Mouse (Mus musculus): Measurements from ENCODE around the gene Maml2. TPM values are rescaled to one million over a fixed set of nuclear protein-coding genes. Genes with fewer than 3 reads are reported as not detected.
A peak's percentile ranks its signal among the peaks of the same experiment; 100 is the strongest.

Gene Maml2
- 1 to 10 TPM; 6.7 to 8.5 TPM for total RNA-seq (2021)

DNA sequence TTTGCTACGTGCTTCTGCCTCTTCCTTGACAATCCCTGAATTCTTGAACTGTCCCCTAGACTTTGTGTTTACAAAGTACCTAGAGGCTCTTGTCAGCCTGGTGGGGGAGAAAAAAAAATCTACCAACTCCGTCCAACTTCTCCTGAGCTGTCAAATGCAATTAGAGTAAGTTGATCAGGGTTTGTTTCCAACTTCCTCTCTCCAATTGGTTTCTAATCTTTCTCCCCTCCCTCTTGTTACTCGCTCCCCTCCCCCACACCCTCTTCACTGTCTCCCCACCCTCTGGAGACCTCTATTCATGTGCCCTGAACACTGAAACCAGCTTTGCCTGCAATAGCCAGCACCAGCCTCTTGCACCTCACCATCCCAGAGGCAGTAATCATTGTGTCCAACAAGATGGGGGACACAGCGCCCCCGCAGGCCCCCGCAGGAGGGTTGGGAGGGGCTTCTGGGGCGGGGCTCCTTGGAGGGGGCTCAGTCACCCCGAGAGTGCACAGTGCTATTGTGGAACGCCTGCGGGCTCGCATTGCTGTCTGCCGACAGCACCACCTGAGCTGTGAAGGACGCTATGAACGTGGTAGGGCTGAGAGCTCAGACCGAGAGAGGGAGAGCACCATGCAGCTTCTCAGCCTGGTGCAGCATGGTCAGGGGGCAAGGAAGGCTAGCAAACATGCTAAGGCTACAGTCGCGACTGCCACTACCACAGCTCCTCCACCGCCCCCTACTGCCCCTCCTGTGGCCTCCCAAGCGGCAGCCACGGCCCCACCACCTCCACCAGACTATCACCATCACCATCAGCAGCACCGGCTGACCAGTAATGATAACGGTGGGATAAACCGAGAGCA lies at the start of gene Maml2:
Gene Maml2, plus strand, starts transcription at position 290 of the 845 bp plus-strand sequence.
- intact Hi-C loops (cut with DNase I), result loop anchor here (2.0 to 5.0 kb wide), 2 partner anchors 355 to 419 kb away; no protein-coding TSS in a partner anchor
- DNase-seq (ENCODE audit: extremely low spot score in 1 of 2, low spot score in 2 of 2), result peak in 1 of 2 experiments; percentile 79

- intact Hi-C loops (cut with DNase I), result loop anchor here (10.0 kb wide), 1 partner anchor 407 kb away; no protein-coding TSS in a partner anchor
Observed at GRCm38 (mm10) chr9:13248104-13248503, 49.7 kb upstream of the Maml2 start.

DNA sequence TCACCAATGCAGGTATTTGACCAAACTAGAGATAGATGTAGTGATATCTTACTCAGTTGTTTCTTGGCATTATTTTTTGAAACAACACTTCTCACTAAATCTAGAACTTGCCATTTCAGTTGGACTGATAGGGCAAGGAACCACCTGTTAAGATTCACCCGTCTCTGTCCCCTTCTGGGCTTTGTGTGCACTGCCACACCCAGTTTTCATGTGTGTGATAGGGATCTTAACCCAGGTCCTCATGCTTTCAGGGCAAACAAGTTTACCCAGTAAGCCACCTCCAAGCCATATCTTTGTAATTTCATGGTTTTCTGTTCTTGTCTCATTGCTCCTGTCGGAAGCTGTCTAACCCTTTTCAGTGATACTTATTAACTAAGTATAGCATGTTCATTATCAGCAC lies 46.5 kb upstream of the Maml2 start:
- intact Hi-C loops (cut with DNase I), result no loop called here
- no peak for DNase-seq (ENCODE audit: extremely low spot score in 1 of 2, low spot score in 2 of 2)

More at GRCm38 (mm10) chr9:13248104-13248503, 49.7 kb upstream of the Maml2 start:
- DNase-seq (ENCODE audit: extremely low spot score in 1 of 2, low spot score in 2 of 2), result no peak

- intact Hi-C loops (cut with DNase I), result no loop called here
- DNase-seq (ENCODE audit: extremely low spot score in 1 of 2, low spot score in 2 of 2), result no peak
Observed at GRCm38 (mm10) chr9:13256726-13257125, 41.0 kb upstream of the Maml2 start.

GRCm38 (mm10) chr9:13258173-13258572 lies 39.6 kb upstream of the Maml2 start:
- no peak for DNase-seq (ENCODE audit: extremely low spot score in 1 of 2, low spot score in 2 of 2)
- intact Hi-C loops (cut with DNase I), result no loop called here

- no peak for DNase-seq (ENCODE audit: extremely low spot score in 1 of 2, low spot score in 2 of 2)
- intact Hi-C loops (cut with DNase I), result no loop called here
Observed at GRCm38 (mm10) chr9:13260980-13261379, 36.8 kb upstream of the Maml2 start.

GRCm38 (mm10) chr9:13273219-13273618 lies 24.5 kb upstream of the Maml2 start:
- intact Hi-C loops (cut with DNase I), result no loop called here
- no peak for DNase-seq (ENCODE audit: extremely low spot score in 1 of 2, low spot score in 2 of 2)

DNA sequence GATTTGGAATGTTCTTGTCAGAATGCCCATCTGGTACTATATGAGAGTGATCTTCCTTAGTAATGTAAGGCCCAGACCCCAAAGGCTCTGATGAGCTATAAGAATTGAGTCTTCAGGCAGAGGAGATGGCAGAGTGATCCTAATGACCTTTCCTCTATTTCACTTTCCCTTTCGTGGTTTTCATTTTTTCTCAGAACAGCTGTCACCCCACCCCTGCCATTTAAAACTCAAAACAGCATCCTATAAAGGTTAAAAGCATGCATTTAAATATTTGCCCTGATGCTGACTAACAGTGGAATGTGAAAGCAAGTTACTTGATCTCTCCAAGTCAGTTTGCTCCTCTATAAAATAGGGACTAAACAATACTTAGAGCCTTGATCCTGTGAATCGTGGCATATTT lies 10.3 kb upstream of the Maml2 start:
- intact Hi-C loops (cut with DNase I), result no loop called here
- DNase-seq (ENCODE audit: extremely low spot score in 1 of 2, low spot score in 2 of 2), result no peak

GRCm38 (mm10) chr9:13296274-13297121 lies 1.3 kb upstream of the Maml2 start:
- peak; percentile 87 to 95 for DNase-seq (ENCODE audit: extremely low spot score in 1 of 2, low spot score in 2 of 2)
- intact Hi-C loops (cut with DNase I), result loop anchor here (2.0 to 5.0 kb wide), 2 partner anchors 356 to 421 kb away; no protein-coding TSS in a partner anchor

DNA sequence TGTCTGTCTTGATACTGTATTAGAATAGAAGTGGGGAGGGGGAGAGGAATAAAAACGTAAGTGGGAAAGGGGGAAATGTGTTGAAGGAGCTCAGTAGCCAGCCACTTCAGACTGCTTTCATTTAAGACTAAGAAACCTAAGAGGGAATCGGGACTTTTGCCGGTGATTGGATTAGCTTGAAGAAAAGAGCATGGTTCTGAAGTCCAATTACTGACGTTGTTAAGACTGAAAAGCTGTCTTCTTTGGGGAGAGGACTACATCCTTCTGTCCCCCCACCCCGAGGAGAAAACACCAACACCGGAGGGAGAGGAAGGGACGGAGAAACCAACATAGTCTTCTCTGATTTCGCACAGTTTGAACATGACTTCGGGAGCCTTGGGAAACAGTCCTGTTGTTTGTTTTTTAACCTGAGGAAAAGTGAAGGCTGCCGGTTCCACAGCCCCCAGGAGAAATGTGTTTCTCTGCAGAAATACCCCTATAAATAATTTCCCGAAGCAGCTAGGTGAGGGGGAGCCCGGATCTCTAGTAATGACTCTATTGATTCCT lies 562 bp upstream of the Maml2 start:
- no peak for DNase-seq (ENCODE audit: extremely low spot score in 1 of 2, low spot score in 2 of 2)
- intact Hi-C loops (cut with DNase I), result loop anchor here (2.0 to 5.0 kb wide), 2 partner anchors 356 to 420 kb away; no protein-coding TSS in a partner anchor

DNA sequence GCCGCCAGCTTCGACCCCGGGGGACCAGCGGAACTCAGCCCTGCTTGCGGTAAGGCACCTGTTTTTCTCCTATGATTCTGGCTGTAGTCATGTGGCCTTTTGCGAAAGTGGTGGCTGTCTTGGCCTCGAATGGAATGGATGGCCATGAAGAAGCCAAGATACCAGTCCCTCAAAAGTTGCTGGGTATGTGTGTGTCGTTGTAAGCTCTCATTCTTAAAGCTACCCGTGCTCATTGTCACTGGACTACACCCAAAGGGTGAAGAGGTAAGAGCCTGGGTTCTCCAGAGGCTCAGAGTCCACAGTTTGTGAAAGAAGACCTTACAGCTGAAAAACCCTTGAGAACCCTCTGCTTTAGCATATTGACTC lies 739 bp downstream of the Maml2 start:
- DNase-seq (ENCODE audit: extremely low spot score in 1 of 2, low spot score in 2 of 2), result no peak
- intact Hi-C loops (cut with DNase I), result loop anchor here (5.0 kb wide), 1 partner anchor 419 kb away; no protein-coding TSS in a partner anchor

- intact Hi-C loops (cut with DNase I), result loop anchor here (5.0 kb wide), 1 partner anchor 418 kb away; no protein-coding TSS in a partner anchor
Observed at GRCm38 (mm10) chr9:13299190-13299589, 1.4 kb downstream of the Maml2 start.

DNA sequence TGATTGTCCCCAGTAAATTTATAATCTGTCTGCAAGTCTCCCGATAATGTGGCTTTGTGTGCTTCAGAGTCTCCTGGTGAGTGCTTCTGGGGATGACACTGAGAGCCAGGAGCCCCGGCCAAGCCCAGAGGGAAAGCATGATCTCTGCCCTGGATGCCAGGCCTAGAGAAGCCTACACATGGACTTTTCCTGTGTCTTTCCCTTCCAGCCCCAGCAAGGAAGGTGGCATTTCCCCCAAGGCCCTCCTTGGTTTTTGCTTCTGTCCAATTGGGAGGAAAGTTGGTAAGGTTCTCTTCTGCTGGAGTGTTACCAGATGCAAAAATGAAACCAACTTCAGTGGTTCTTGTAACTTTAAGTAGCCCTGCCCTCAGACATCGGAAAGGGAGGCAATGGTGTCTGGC lies 2.3 kb downstream of the Maml2 start:
- intact Hi-C loops (cut with DNase I), result no loop called here
- no peak for DNase-seq (ENCODE audit: extremely low spot score in 1 of 2, low spot score in 2 of 2)

More at GRCm38 (mm10) chr9:13299190-13299589, 1.4 kb downstream of the Maml2 start:
- no peak for DNase-seq (ENCODE audit: extremely low spot score in 1 of 2, low spot score in 2 of 2)

DNA sequence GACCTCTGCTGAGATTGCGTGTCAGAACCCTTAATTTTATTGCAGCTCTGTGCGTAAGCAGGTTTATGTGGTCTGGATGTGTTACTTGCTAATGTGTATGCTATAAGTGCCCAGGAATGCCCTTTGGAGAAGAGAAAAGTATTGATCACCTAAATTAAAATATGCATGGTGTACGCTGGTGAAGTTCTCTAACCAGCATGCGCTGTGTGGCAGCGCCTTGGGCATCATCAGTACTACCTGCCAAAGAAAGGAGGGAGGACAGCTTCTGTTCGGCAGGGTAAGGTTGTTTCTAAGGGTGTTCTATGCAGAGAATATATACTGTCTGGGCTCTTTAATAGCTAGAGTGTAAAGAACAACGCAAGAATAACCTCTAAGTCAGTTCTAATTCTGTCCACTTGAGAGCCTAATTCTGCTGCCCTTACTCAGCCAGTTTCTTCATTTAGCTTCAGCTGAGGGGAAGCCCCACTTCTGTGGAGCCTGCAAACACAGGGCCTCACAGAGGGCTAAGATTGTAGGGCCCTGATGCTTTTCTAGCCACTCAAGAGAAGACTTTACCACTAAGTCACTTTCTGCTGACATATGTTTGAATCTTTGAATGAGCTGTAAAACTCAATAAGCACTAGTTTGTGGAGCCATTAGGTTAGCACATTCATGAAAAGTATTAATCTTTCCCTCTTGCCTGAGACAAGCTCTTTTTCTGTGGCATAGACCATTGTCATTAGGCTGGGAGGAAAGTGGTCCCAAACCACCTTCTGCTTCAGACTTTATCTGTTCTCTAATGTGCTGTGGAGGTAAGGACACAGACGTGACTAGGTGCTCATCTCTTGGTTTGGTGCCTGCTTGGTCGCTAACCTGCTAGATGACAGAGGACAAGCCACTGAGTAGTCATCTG lies 3.4 kb downstream of the Maml2 start:
- intact Hi-C loops (cut with DNase I), result no loop called here
- DNase-seq (ENCODE audit: extremely low spot score in 1 of 2, low spot score in 2 of 2), result no peak

- intact Hi-C loops (cut with DNase I), result no loop called here
- DNase-seq (ENCODE audit: extremely low spot score in 1 of 2, low spot score in 2 of 2), result no peak
Observed at GRCm38 (mm10) chr9:13302183-13302825, 4.5 kb downstream of the Maml2 start.

- intact Hi-C loops (cut with DNase I), result no loop called here
- no peak for DNase-seq (ENCODE audit: extremely low spot score in 1 of 2, low spot score in 2 of 2)
Observed at GRCm38 (mm10) chr9:13303099-13303771, 5.5 kb downstream of the Maml2 start.

DNA sequence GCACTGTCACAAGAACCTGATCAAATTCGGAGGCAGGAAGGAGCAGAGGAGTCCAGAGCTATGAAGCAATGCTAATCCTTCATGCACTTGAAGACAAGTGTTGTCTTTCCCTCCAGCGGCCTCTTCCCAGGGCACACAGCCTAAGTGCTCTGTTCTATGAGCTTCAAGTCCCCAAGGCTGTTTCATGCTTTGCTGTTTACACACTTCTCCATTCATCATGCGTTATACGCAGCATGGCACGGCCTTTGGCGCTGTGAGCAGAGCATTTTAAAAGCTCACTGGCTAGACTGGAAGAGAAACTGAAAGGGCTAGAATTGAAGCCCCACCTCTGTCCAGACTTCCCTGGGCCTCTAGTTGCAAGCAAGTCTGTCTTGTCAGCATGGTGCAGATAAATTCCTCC lies 6.2 kb downstream of the Maml2 start:
- DNase-seq (ENCODE audit: extremely low spot score in 1 of 2, low spot score in 2 of 2), result no peak
- intact Hi-C loops (cut with DNase I), result no loop called here

Data from left cerebral cortex, postnatal 10 days (tissue).